Mouse (Mus musculus) embryonic fibroblast, embryonic 13.5 days (primary cell): ENCODE measurements around the gene Ebpl.

Experiments
- CTCF ChIP-seq: IDR thresholded peaks from 2 replicates; pipeline ENCODE4 v1.5.1; 2011; ENCODE audit warnings: mild to moderate bottlenecking, control low read depth, low read length, moderate library complexity, borderline replicate concordance; ENCODE audit not compliant: insufficient read depth
- POLR2A ChIP-seq: IDR thresholded peaks from 2 replicates; pipeline ENCODE4 v1.6.1; 2011; ENCODE audit warnings: low read depth, mild to moderate bottlenecking, control low read depth, low read length, moderate library complexity

DNA sequence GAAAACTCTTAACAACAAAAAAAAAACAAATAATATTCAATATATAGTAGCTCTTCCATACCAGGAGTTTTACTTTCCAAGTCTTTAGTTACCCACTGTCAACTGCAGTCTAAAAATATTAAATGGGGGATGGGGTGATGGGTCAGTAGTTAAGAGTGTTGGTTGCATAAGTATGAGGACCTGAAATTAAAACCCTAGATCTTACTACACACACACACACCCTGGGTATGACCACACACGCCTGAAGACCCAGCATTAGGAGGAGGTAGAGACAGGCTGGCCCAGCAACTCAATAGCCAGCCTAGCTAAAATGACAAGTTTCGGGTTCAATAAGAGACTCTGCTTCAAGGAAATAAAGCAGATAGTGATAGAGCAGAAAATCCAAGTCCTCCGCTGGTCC is 46.8 kb upstream of the Ebpl start:
- no peak for TF ChIP-seq CTCF
- TF ChIP-seq POLR2A: no peak
